Mouse (Mus musculus) frontal cortex, postnatal 10 days (tissue): Measurements from ENCODE around the gene Zfp933.
"Not testable (repeated sequence)": the region's sequence is repeated elsewhere in the genome, so short reads cannot be mapped to it uniquely, and the experiment has no call there.

Experiments used
- DNase-seq, 2 experiments: peaks; one replicate each; pipeline ENCODE4 v3.0.0; 2022; ENCODE audit warnings: low spot score in 2 of 2, mixed read lengths in 1 of 2

Zfp933 gene

DNA sequence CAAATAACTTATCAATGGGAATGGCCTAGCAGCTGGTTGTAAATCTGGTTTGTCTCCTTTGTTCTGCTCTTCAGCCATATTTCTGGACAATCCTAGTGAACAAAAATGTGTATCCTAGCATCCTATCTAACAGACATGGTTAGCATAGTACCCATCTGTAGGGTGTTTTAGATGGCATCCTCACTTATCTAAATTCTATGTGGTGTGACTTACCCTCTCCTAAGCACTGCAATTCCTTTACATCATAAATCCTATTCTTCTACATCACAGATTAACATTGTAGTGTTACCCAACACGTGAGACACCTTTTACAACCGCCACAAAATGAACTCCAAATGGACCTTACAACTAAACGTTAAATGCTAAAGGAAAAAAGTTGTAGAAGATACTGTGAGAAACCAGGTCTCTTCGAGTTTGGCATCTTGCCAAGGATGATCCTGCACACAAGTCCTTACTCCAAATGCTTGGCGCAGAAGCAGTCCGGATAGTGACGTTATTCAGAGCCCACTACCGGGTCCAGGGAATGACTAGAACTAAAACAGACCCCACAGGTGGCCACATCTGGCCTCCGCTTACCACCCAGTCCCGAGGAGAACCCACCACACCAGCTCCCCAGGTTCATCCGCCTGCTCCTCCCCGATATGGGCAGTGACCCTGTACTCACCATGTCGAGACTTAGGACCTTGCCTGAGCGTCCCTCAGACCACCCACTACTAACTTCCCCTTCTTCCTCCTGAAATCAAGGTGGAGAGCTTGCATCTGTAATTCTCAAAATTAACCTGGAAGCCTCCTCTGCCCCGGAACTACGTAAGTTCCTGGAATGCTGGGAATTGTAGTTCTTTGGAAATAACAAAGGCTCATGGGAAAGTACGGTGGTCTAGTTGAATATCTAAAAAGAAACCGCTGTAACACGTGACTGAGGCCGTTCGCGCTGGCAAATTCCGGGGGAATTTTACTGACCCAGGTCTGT is at the start of gene Zfp933:
Zfp933 (minus strand) TSS at position 753 of the 970 bp plus-strand sequence.
- DNase-seq: peak; percentile 55 to 65

DNA sequence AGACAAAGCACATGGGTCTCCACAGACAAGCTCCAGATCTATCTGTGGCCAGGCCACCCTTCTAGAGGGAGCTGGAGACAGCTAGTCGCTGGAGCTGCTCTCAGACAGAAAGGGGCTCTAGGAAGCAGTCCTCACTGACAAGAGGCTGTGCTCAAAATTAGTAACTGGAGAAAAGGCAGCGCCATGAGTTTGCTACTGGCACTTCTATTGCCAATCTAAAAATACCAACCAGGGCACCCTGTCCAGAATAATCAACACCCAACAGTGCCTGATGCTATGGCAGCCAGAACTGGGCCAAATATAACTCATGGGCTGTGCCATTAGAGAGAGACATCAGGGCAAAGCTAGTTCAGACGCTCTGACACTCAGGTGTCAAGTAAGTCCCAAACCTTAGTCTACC is 49.2 kb upstream of the Zfp933 start:
- no peak for DNase-seq

DNA sequence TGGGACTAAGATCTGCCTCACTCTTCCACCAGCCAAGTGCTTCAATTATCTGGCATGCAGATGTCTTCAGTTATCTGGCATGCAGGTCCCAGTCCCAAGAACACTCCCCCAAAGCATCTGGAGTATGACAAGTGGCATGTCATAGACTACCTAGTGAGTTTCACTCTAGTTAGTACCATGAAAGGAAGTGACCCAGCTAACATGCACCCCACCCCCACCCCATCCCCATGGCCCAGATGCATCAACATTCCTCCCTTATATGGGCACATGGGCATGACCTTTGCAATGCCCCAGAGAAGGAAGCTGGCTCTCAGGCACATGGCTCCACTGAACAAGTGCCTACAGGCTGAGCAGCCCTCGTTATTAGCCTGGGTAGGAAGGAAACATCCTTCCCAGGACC is 48.2 kb upstream of the Zfp933 start:
- DNase-seq: no peak

DNA sequence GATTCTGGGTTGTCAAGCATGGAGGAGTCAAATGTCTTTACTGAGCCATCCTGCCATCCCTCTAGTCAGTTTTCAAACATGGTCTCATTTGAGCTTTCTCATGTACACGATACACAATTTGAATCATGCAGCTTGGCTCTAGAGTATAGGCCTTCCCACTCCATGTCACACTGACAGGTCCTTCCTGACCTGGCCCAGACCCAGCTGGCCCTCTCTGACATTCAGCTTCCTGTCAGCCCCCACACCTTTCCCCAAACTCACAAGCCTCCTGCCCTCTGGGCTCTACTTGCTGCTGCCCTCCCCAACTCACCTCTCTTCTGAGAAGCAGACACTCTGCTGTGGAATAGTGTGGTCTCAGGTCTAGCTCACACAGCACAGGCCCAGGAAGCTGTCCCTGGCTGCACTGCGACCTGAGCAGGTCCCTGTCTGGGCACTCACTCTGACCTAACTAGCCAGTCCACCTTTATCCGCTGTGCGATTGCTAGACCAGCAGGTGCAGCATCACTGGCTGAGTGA is 47.7 kb upstream of the Zfp933 start:
- no peak for DNase-seq

DNA sequence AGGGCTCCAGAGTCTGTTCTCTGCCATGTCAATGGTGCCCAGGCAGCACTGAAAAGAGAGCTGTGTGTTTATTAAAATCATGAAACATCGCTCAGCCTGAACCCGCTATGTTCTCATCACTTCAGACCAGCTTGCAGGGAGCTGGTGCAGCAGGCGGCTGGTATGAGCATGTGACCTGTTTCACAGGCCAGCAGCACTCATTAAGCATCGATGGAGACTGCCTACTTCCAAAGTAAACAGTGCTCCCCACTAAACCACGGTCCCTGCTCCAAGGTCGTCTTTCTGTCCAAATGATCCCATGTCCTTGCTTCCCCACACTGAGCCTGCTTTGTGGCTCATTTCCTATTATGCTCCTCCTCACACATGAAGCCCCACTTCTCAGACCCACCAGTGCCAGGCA is 42.2 kb upstream of the Zfp933 start:
- DNase-seq: no peak

DNA sequence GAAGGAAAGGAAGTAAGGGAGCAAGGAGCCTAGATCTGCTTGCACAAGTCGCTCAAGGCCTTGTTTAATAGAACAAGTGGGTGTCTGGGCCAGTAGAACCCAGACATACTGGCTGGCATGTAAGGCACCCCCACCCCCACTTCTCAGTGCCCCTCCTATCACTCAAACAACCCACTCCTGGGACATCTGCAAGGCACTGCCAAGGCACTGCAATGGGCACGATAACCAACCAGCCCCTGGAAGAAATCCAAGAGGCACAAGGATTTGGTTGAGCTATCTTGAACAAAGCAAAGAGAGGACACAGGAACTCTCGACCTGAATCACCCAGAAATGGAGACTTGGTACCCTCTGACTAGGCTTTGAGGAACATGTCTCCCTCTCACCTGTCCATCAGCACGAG is 40.1 kb upstream of the Zfp933 start:
- DNase-seq: no peak

DNA sequence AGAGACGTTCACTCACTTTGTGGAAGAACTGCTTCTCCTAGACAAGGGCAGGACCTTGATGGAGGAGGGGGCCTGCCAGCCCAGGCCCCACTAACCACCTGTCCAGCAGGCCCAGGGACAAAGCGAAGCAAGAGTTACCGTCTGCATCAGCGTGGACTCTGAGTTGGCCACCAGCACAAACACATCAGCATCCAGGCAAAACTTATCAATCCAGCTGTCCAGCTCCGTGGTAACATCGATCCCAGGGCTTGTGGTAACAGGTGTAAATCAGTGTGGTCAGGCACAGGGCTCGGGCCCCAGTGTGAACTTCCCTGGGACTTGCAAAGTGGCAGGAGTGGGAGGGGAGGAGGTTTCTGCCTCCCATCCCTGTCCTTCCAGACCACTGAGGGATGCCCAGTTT is 39.1 kb upstream of the Zfp933 start:
- no peak for DNase-seq

DNA sequence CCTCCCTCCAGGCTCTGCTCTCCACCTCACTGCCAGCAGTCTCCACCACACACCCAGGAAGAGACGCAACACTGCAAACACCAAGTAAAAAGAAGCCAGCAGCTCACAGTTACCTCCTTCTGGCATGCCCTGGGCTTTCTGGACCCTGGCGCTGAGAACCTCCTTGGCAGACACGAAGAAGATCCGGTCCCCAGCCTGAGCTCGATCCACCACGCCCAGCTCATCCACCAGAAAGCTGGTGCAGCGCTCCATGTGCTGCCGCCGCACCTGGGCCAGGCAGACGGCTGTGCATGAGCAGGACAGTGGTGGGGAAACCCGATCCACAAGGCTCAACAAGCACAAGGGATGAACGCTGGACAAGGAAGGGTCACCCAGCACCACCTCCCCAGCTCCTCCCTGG is 38.0 kb upstream of the Zfp933 start:
- no peak for DNase-seq

DNA sequence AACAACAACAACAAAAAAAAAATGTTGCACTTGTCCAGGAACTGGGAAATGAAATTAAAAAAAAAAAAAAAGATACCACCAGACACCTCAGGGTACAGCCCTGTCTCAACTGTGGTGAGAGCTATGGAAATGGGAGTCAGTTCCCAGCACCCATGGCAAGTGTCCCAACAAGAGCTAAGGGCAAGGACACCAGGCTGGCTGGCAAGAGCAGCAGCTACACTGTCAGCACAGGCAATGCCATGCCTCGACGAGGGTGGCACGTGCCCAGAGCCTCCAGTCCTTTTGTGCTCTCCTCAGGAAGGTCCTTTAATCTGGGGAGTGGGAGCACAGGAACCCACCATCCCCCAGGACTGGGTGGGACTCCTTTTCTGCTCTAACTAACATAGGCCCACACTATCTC is 36.0 kb upstream of the Zfp933 start:
- DNase-seq: no peak

DNA sequence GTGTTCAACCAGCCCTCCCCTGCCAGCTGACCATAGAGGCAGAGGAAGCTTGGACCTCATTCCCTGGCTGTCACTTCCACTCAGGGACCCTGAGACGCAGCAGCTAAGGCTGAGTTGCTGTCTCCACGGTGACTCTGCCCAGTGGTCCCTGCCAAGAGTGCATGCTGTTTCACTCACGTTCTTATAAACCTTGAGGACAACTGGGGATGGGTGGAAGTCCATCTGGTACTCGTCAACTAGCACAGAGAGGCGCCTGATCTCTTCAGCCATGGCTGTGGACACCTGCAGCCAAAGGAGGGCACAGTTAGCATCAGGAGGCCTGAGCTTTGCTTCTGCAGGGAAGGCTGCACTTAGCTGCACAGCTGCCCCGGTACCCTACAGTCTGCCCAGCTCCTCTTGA is 34.9 kb upstream of the Zfp933 start:
- no peak for DNase-seq

DNA sequence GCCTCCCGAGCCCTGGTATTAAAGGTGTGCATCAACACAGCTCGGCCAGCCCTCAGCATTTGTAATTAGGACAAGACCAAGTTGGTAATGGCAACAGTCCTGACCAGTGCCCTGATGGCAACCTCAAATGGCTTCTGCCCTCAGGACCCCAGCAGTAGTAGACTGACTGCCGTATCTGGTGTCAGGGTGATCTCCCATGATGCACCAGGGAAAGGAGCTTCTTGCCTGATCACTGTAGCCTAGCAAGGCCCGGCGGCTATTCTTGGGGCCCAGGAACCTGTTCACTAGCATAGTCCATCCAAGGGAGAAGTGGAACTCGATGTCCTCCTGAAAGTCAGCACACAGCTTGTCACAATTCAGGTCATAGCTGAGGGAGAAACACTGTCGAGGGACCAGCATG is 33.6 kb upstream of the Zfp933 start:
- DNase-seq: no peak

DNA sequence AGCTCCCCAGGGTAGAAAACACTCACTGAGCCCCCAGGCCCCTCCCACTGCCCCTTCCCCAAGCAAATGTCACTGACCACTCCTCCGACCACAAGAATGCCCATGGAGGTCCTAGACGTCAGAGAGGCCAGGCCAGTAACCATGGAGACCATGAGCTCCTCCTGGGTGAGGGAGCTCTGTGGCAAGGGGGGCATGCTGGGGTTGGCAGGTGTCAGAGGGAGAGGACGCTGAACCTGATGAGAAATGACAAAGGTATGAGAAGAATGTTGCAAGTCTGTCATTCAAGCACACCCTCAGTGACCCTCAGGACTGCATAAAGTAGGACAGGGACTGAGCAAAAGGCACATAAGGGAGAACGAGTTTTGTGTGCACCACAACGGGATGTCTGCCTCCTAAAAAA is 31.7 kb upstream of the Zfp933 start:
- DNase-seq: no peak

DNA sequence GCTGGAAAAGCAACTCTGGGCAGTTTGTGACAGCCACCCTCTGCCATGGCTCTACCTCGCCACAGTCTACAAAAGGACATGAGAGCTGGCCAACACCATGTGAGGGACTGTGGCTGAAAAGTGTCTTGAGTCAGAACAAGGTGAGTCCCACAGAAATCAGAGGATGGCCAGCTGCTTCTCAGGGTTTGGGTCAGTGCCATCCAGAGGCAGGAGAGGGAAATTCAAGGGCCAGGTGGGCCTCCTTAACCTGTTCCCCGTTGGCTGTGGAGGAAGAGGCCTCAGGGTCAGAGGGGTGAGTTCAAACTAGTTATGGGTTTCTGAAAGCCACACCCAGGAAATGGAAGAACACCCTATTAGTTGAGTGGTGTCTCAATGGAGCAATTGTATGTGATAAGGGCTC is 31.3 kb upstream of the Zfp933 start:
- DNase-seq: no peak

DNA sequence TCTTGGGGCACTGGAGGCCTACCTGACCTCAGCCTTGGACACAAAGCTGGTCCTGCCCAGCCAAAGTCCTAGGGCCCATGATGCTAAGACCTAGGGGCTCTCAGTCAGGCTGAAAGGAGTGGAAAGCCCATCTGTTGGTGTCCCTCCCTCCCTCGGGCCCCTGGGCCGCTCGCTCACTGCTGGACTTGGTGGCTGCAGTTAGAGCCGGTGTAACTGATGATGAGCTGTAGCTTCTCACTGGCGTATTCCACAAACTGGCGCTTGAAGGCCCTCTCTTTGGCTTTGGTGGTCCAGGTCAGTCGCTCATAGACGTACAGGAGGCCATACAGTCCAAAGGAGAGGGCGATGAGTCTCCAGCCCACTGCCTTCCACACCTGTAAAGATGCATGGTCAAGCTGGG is 30.4 kb upstream of the Zfp933 start:
- no peak for DNase-seq

DNA sequence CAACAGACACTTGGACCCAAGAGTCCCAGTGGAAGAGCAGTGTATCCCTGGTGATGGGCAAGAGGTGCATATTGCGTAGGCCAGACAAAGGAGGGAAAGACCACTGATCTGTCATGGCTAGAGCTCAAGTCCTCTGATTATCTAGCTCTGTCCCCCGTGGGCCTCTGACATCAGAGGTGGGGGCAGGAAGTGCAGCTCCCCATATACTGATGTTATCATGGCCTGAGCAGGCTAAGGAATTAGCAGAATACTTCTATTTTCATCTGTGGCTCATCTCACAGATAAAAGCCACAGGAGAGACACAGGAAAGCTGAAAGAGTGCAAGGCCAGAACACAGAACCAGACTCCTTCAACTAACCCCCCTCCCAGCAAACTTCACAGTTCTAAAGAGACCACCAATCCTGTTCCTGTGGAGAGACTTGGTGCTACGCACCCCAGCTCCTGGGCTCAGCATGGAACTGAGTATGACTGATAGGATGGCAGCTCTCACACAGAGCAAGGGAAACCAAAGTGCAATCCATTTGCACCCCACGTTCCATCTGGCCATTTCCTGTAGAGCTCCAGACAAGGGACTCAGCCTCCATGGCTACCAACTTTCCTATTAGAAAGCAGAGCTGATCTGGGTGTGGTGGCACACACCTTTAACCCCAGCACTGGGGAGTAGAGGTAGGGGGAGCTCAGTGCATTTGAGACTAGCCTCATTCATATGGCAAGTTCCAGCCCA is 27.8 kb upstream of the Zfp933 start:
- no peak for DNase-seq

DNA sequence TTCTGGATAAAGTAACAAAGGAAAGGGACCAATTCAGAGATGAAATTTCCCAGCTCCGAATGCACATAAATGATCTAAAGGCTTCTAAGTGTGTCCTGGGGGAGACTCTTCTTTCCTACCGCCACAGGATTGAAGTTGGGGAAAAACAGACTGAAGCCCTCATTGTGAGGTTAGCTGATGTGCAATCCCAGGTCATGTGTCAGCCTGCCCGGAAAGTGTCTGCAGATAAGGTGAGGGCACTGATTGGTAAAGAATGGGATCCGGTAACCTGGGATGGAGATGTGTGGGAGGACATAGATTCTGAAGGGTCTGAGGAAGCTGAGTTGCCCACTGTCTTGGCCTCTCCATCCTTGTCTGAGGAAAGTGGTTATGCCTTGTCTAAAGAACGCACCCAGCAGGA is 21.1 kb upstream of the Zfp933 start:
- DNase-seq: no peak

DNA sequence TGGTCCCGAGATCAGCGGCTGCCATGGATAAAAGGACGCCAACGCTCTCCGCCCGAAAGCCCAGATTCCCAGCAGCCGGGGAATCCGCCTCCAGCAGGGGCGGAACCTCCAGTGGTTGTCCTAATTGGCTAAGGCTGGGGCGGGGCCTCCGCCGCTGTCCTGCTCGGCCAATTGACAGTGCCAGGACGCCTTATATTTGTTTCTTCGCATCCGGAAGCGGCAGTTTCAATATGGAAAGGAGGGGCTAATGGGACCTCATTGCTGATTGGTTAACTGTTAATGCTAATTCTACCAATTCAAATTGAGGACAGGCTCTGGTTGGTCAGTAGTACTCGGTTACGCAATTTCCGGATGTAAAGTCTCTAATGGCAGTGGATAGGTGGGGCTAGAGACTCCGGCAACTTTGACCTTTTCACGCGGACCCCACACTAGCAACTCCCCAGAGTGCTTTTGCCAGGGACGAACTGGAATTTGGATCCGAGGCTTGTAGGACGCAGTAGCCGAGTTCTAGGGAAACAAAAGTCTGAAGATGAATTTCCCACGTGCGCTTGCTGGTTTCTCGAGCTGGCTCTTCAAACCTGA is 20.4 kb upstream of the Zfp933 start, which contains the start of the genes Miip and Fv1:
Miip (minus strand) TSS at position 367 of the 582 bp plus-strand sequence.
Fv1 (plus strand) TSS at position 530 of the 582 bp plus-strand sequence.
- DNase-seq: peak; percentile 93 to 96

DNA sequence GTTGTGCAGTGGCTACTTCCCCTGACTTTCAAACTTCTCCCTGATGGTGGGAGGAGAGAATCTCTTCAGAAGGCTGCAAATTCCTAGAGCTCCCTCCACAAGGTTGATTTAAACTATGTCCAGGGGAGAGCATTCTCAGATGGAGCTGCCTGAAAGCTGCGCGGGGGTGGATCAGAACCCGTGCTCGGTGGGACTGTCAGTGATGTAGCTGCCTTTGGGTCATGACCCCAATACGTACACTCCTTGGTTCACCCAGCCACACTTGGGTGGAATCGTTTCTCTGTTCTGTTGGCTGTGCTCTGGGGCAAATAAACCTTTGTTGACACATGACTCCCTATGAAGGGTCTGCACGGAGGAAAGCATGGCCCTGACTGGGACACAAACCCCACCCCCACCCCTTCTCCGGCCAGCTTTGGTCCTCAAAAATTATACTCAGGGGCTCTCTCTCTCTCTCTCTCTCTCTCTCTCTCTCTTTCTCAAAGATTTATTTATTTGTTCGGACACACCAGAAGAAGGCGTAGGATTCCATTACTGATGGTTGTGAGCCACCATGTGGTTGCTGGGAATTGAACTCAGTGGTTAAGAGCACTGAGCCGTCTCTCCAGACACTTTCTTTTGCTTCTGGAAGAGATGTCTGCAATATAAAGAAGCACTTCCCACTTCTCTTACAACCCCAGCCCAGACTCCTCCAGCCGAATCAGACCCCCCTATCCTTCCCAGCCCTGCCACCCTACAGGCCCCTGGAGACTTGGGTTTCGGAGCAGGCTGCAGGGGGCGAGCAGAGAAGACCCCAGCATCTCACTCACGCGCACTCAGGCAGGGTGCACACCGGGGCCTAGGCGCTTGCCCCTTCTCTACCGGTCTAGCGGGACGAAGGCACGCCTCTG is 19.6 kb upstream of the Zfp933 start:
- no peak for DNase-seq

DNA sequence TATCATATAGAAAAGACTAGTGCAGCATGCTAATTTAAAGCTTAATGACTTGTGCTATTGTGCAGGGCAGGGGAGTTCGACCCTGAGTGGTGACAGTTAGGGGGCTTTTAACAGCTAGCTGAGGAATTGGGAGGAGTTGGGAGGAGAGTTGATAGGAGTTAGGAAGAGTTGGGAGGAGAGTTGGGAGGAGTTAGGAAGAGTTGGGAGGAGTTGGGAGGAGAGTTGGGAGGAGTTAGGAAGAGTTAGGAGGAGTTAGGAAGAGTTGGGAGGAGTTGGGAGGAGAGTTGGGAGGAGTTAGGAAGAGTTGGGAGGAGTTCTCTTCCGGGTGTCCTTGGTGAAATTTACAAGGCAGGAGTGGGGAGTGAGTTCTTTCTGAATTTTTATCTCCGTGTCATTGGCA is 18.6 kb upstream of the Zfp933 start:
- DNase-seq: not testable (repeated sequence)

DNA sequence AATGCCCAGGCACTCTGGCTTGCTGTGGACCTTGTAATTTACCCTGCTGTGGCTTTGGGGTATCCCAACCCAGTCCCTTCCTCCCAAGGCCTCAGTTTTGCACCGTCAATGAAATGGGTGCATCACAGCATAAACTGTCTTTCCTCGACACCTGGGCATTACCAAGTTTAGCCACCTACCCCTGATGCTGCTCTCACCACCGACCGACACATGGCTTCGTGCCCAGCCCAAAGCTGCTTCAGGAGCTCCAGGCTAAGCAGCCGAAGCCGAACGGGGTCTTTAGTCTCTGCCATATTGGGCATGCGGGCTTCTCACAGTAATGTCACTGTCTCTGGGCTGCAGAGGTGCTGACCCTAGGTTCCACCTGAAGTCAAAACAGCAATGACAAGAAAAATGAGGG is 17.9 kb upstream of the Zfp933 start:
- no peak for DNase-seq

DNA sequence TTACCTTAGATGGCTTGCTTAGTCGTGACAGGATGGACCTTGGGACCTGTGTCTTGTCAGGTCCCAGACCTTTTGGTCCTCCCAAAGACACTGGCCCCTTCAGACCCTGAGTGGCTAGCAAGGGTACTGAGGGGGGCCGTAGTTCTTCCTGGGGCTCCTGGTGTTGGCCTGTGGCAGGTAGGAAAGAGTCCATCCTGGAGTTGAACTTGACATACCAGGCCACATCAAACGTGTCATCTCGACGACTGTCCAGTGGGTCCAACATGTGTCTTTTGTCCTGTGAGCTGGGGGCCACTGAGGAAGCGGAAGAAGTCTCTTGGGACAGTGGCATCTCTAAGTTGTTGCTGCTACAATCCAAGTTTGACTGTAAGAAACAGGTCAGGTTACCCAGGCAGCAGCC is 17.5 kb upstream of the Zfp933 start:
- peak in 1 of 2 experiments; percentile 6 for DNase-seq
